Mouse (Mus musculus): ENCODE measurements around the gene Thada.

The Thada gene

DNA sequence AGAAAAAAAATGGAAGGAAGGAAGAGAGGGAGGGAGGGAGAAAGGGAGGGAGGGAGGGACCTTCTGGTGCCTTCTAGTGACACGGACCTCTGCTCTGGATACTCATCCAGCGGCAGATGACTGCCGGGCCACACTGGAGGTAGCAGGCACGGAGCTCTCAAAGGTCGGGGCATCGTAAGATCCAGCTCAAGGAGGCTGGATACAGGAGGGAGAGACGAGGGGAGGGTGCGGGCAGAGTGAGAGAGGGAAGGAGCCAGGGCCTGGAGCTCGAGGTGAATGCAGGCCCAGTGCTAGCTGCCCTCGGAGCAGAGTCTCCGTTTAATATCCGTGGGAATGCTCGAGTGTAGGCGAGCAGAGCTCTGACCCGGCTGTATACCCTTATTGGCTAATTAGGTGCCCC, 307.1 kb downstream of the Thada start:
- DNase-seq (ENCODE audit: low read depth) = no peak

GRCm38 (mm10) chr17:84158461-84158795, 307.6 kb downstream of the Thada start:
- DNase-seq (ENCODE audit: low read depth) = no peak

DNA sequence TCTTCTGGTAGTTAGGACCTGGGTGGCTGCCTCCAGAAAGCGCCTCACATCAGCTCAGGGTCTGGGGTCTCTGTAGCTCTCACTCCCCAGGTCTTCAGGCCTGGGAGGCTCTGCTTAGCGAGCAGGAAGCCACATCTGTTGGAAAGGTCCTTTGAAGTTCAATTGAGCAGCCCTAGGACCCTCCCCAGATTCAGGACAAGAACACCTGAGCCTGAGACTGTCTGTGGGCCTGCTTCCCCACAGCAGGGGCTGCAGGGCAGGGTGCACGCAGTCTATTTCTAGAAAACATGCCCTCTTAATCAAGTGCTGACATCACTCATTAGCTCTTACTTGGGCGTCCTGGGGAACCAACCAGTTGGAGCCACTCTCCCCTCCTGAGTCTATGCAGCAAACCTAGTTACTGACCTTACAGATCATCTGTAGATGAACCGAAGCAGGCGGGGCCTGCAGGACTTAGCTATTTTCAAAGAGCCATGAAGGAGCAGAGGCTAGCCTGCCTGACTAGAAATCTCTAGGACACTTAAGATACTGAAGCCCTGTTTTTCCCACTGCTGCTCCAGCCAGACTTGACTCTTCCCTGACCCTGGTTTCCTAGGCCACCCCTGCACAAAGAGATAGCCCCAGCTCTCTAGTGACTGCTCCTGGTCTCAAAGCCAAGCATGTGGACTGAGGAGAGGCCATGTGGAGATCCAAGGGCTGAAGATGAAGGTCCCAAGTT, 308.1 kb downstream of the Thada start:
- no peak for DNase-seq (ENCODE audit: low read depth)

DNA sequence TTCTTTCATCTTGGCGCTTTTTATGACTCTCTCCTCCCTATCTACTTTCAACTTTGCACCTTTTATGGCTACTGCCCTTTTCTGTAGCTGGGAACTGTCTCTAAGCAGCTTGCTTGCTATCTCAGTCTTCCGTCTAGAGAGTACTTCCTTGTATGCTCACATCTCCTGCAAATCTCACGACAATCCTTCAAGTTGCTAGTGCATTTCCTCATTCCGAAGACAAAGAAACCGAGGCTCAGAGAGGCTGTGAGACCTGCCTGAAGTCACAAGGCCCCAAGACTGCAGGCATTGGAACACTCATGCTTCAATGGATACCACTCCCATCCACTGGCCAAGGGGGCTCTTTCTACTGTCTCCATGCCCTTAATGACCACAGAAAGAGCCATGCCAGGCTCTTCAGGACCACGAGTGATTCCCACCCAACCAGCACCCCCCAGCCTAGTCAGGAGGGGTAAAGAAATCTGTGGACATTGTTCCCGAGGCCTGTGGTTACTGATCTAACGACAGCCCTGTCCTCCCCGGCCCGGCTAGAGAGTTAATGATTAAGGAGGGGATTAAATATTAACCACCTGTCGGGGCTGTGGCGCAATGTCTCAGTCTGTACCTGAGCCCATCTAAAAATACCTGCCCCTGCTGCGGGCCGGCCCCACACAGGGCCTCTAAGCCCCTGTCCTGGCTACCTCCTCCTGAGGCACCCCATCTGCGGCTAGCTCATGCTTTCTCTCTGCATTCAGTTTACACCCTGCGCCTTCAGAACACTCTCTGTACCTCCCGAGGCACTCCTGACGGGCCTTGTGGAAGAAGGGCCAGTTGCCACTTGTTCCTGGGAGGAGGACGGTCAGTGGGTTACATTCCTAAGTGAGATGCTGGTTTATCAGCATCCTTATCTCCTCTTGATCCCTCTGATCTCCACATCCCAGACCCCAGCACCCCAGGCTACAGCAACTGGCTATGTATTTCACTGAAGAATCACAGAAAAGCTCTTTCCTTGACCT, 309.0 kb downstream of the Thada start:
- no peak for DNase-seq (ENCODE audit: low read depth)

DNA sequence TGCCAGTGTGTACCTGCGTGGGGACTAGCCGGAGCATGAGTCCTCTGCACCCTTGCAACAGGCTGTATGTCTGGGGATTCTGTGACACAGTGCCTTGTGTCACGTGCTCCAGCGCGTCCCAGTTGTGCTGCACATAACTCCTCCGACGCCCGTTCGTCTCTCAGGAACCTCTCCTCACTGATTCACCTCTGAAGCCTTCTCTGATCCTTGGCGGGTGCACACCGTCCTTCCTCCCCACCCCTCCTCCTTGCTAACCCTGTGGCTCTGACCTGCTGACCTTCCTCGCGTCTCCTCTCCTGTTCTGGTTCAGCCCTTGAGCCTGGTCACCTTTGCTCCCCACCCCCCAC, 309.8 kb downstream of the Thada start:
- DNase-seq (ENCODE audit: low read depth) = no peak

- DNase-seq (ENCODE audit: low read depth) = no peak
These were observed 310.3 kb downstream of the Thada start for GRCm38 (mm10) chr17:84155516-84156226.

DNA sequence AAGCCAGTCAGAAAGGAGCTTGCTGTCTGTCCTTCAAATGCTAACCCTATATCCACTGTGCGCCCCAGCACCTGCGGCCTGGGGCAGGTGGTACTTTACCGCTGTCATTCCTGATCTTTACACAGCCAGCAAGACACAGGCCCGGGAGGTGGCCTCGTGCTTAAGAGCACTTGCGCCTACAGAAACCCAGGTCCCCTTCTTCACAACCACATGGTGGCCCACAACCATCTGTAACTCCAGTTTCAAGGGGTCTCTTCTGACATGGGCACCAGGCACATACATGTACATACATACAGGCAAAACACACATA, 311.0 kb downstream of the Thada start:
- no peak for DNase-seq (ENCODE audit: low read depth)

- DNase-seq (ENCODE audit: low read depth) = no peak
These were observed 311.5 kb downstream of the Thada start for GRCm38 (mm10) chr17:84154302-84155028.

- no peak for DNase-seq (ENCODE audit: low read depth)
These were observed 312.8 kb downstream of the Thada start for GRCm38 (mm10) chr17:84152976-84153786.

DNA sequence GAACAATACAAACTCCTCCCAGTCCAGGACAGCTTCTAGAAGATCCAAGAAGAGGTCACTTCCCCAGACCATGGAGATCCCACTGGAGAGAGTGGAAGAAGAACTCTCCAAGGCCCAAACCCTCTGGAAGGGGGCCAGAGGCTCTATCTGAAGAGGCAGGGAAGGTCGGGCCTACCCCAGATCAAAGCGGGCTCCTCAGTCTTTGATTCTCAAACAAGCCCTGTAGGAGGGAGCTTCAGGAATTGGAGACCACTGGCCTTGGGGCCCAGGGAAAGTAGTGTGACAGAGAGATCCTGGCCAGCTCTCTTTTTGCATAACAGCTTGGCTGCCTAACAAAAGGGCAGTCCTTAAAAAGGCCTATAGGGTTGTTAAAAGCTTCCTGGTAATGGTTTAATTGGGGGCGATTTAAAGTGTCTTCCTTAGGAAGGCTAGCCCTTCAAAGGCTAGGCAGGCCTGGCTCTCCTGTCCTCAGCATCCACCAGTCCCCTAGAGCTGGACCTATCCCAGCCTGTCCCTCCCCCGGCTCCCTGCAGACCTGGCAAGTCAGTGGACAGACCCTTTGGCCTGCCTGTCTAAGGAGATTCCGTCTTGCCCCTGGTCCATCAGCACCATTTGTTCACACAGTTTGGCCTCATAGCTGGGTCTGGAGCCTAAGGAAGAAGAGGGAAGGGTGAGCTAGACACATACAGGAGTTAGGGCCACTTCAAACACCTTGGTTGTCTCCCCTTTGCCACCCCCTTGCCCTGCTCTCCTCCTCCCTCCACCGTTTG, 313.6 kb downstream of the Thada start:
- no peak for DNase-seq (ENCODE audit: low read depth)

- DNase-seq (ENCODE audit: low read depth) = no peak
These were observed 314.7 kb downstream of the Thada start for GRCm38 (mm10) chr17:84151306-84151705.

GRCm38 (mm10) chr17:84150291-84150690, 315.7 kb downstream of the Thada start:
- DNase-seq (ENCODE audit: low read depth) = no peak

GRCm38 (mm10) chr17:84149566-84149965, 316.4 kb downstream of the Thada start:
- no peak for DNase-seq (ENCODE audit: low read depth)

DNA sequence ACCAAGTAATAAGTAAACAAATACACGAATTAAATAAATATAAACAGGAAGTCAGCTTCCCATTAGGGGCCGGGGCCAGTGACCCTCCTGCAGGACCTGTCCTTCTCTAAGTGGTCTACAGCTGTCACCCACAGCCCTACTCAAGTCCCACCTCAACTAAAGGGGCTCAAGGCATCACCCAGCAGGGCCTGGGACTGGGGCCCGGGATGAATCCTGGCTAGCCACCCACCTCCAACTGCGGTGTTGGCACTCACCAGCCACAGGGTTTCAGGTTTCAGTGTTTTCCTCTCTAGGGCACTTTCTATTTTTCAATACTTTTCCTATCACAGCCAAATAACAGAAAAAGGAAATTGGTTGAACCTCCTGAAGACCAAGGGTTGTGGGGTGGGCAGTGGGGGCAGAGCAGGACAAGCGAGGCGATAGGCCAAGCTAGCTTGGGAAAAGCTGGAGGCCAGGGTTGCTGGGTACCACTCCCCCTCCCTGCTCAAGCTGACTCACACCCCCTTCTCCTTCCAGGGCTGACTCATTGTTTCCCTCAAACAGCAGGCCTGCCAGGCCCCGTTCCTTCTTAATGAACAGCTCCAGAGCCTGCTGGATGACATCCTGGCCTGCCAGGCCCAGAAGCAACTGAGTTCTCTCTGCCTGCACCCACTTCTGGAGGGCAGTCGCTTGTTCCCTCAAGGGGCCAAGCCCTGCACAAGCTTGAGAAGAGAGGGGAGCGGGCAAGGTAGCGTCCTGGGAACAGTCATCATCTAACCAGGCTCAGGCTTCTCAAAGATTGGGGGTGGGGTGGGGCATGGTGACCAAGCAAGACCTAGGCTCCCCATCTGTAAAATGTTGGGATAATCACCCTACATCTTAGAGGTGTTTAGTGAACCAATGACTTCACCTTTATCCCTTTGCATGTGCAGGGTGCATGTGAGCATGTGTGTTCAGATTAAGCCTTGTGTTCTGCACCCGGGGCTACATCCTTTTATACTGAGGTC, 317.2 kb downstream of the Thada start:
- peak; percentile 71 for DNase-seq (ENCODE audit: low read depth)

DNA sequence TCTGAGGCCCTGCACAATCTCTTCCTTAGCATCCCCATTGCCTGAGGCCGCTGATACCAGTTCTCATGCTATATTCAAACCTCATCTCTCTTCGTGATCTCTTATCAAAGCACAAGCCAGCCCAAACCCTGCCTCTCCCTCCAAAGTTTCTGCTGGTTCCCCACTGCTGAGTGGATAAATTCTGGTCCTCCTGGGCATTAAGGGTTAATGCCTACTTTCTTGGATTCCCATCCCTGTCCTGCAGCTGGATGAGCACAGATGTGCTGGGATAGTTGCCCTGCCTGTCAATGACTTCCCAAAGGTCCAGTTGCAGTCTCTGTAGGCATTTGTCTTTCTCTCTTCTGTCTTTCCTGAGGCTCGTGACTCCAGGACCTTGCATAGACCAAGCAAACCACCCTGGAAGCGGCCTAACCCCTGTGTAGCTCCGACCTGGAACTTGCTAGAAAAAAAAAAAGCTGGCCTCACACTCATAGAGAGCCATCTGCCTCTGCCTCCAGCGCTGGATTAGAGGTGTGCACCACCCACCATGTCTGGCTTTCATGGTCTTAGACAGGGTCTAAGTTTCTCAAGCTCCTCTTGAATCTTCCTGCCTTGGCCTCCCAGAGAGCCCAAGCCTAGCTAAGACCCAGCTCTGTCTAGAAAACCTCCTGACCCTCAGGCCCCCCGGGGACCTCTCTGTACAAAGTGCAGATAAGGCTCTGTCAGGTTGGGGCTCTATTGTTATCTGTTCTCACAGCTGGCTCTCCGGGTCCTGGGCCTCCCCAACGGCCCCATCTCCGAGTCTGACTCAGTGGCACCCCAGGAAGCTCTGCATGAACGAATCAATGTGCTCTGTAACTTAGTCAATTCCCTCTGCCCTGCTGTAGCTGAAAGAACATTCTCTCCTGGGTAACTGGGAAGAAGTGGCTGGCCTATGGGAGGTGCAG, 318.6 kb downstream of the Thada start:
- DNase-seq (ENCODE audit: low read depth) = peak; percentile 53

- no peak for DNase-seq (ENCODE audit: low read depth)
These were observed 319.4 kb downstream of the Thada start for GRCm38 (mm10) chr17:84146458-84147182.

- DNase-seq (ENCODE audit: low read depth) = peak; percentile 92
These were observed 320.1 kb downstream of the Thada start for GRCm38 (mm10) chr17:84145826-84146287.

Measured in induced T-regulatory cell, adult 2 months (primary cell).